Mouse (Mus musculus): ENCODE measurements around the gene Tnfrsf13c.

DNA sequence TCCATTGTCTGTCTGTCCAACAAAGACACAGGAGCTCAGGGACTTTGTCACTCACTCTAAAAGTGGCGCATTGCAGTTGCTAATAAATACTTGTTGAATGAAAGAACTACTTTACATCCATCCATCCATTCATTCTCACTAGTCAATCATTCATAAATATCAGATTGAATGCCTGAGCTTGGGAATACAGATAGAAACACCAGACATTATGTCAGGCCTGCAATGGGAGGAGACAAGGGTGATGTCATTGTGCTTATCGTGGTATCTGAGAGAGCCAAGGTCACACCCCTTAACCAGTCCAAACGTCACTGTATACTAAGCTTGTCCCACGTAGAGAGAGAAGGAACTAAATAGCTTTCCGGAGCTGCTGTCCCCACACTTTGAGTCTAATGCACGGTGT is 27.9 kb upstream of the Tnfrsf13c start, which contains the start of gene 1500009C09Rik:
- TF ChIP-seq CTCF (IDR thresholded peaks at IDR 0.05; ENCODE audit: insufficient read depth, low read depth, low read length) (no peak), POLR2A (IDR thresholded peaks at IDR 0.05; ENCODE audit: insufficient read depth, low read depth, low read length) (no peak)
